Mouse (Mus musculus) T-cell, adult 2 months (primary cell): ENCODE data around the gene Adamtsl5.
A peak's percentile ranks its signal among the peaks of the same experiment; 100 is the strongest.

ENCODE experiments used
- DNase-seq: peaks from one replicate; pipeline ENCODE4 v3.0.0; 2022; ENCODE audit warnings: low spot score

Adamtsl5 gene

DNA sequence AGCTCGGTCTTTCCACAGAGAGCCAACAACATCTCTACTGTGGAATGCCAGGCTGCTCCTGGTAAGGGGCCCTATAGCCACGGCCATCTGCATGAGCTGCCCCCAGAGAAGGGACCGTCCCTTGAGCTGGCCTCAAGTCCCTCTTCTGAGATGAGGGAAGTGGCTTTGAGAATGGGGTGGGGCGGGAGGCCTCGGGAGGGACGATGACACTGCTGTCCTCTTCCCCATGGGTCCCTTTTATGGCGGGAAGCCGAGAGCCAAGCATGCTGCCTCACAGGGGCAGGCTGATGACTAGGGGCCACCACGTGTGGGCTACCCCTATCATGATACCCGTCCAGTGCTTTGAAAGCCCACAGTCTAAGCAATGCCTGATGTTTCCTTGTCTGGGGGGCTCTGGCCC is 31.2 kb downstream of the Adamtsl5 start:
- DNase-seq, result no peak

DNA sequence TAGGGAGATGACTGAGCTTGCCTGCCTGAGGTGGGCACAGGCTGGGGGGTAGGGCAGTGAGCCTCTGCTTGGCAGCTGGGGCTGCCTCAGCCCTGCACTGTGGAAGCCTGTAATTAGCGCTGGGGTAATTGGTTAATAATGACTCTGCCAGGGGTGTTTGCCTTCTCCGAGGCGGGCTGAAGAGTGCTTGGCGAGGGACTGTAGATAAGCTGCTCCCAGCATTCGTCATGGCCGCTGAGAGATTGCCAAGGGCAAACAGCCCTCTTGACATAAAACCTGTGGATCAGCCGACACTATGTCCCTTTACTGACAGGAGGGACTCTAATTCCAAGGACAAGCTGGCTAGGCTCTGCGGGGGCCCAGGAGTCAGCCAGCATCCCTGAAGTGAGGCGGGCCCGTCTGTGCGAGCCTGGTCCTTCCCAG is 31.8 kb downstream of the Adamtsl5 start:
- DNase-seq, result no peak

DNA sequence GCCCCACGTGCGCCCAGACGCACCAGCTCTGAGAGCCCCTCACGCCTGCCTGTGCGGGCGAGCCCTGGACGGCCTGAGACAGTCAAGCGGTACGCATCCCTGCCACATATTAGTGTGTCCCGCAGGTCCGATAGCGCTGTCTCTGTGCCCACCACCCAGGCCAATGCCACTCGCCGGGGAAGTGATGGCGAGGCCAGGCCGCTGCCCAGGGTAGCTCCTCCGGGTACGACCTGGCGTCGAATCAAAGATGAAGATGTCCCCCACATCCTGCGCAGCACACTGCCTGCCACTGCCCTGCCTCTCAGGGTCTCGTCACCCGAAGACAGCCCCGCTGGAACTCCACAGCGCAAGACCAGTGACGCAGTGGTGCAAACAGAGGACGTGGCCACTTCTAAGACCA is 32.9 kb downstream of the Adamtsl5 start:
- DNase-seq, result no peak

DNA sequence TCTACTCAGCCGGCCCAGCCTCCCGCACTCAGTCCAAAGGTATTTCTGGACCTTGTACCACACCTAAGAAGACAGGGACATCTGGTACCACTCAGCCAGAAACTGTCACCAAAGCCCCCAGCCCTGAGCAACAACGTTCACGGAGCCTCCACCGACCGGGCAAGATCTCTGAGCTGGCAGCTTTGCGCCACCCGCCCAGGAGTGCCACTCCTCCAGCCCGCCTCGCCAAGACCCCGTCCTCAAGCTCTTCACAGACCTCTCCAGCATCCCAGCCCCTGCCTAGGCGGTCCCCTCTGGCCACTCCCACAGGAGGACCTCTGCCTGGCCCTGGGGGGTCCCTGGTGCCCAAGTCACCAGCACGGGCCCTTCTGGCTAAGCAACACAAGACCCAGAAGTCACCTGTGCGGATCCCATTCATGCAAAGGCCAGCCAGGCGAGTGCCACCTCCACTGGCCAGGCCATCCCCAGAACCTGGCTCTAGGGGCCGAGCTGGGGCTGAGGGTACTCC is 33.7 kb downstream of the Adamtsl5 start:
- DNase-seq, result no peak

DNA sequence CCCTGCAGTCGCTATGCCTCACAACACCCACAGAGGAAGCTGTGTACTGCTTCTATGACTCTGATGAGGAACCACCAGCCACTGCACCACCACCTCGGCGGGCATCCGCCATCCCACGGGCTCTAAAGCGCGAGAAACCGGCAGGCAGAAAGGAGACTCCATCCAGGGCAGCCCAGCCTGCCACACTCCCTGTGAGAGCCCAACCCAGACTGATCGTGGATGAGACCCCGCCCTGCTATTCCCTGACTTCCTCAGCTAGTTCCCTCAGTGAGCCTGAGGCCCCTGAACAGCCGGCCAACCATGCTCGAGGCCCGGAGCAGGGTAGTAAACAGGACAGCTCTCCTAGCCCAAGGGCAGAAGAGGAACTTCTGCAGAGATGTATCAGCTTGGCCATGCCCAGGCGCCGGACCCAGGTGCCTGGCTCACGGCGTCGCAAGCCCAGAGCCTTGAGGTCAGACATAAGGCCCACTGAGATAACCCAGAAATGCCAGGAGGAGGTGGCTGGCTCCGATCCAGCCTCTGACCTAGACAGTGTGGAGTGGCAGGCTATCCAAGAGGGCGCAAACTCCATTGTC is 34.5 kb downstream of the Adamtsl5 start:
- no peak for DNase-seq

DNA sequence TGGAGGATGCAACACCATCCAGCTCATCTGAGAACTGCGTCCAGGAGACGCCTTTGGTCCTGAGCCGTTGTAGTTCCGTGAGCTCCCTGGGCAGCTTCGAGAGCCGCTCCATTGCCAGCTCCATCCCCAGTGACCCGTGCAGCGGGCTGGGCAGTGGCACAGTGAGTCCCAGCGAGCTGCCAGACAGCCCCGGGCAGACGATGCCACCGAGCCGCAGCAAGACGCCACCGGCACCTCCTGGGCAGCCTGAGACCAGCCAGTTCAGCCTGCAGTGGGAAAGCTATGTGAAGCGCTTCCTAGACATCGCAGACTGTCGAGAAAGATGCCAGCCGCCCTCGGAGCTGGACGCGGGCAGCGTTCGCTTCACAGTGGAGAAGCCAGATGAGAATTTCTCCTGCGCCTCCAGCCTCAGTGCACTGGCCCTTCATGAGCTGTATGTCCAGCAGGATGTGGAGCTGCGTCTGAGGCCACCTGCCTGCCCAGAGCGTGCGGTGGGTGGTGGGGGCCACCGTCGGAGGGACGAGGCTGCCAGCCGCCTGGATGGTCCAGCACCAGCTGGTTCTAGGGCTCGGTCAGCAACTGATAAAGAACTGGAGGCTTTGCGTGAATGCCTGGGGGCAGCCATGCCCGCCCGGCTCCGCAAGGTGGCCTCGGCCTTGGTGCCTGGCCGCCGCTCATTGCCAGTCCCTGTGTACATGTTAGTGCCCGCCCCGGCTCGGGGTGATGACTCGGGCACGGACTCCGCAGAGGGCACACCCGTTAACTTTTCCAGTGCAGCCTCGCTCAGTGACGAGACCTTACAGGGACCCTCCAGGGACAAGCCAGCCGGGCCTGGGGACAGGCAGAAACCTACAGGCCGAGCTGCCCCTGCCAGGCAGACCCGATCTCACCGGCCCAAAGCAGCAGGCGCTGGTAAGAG is 35.4 kb downstream of the Adamtsl5 start:
- no peak for DNase-seq

DNA sequence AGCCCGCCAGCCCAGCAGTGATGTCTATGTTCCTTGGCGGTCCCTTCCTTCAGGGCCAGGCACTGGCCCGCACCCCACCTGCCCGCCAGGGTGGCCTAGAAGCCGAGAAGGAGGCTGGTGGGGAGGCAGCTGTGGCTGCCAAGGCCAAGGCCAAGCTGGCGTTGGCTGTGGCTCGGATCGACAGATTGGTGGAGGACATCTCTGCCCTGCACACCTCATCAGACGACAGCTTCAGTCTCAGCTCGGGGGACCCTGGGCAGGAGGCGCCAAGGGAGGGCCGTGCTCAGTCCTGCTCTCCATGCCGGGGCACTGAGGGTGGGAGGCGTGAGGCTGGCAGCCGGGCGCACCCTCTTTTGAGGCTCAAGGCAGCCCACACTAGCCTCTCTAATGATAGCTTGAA is 36.7 kb downstream of the Adamtsl5 start:
- no peak for DNase-seq

DNA sequence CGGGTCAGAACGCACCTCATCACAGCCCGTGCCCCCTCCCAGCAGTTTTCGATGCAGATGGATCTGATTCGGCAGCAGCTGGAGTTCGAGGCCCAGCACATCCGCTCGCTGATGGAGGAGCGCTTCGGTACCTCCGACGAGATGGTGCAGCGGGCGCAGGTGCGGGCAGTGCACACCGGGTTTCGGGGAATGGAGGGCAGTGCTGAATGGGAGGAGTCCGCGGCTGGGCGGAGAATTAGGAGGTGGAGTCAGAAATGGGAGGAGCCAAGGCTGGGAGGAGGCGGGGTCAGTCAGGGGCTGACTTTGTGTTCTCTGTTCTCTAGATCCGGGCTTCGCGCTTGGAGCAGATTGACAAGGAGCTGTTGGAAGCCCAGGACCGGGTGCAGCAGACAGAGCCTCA is 43.4 kb downstream of the Adamtsl5 start:
- peak; percentile 54 for DNase-seq

DNA sequence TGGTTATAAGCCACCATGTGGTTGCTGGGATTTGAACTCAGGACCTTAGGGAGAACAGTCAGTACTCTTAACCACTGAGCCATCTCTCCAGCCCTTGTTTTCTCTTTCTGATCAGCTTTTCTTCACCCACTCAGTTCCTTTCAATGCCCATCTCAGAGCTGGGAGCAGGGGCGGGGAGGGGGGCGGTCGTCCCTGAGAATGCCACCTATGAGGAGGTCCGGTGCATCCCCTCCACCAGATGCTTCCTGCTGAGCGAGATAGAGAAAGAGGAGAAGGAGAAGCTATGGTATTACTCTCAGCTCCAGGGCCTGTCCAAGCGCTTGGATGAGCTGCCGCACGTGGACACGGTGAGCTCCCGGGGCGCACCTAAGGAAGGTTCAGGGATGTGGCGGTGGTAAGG is 43.8 kb downstream of the Adamtsl5 start:
- DNase-seq, result no peak

DNA sequence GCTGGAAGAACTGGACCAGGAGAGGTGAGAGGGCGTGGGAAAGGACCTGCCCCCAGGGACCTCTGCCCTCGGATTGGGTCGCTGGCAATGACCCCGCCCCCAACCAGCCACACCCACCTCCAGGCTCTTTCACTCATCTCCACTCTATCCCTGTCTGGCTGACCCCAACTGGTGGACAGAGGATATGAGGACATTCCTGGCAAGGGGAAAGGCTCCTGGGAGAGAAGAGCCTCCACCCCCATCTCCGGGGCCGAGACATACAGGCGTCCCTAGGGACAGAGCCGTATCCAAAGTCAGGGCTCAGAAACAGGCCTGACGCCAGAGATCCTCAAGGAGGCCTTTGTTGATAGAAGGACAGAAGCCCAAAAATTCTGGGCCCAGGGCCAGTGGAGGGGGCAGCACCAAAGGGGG is 45.7 kb downstream of the Adamtsl5 start:
- no peak for DNase-seq

DNA sequence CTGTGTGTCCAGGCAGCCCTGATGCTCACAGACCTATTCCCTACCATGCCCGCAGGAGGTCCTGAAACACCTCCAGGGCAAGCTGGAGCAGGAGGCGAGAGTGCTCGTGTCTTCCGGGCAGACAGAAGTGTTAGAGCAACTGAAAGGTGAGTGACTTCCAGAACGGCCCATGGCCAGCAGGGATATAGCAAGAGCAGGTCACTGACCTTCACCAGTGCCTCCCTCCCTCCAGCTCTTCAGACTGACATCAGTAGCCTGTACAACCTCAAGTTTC is 46.2 kb downstream of the Adamtsl5 start:
- no peak for DNase-seq

DNA sequence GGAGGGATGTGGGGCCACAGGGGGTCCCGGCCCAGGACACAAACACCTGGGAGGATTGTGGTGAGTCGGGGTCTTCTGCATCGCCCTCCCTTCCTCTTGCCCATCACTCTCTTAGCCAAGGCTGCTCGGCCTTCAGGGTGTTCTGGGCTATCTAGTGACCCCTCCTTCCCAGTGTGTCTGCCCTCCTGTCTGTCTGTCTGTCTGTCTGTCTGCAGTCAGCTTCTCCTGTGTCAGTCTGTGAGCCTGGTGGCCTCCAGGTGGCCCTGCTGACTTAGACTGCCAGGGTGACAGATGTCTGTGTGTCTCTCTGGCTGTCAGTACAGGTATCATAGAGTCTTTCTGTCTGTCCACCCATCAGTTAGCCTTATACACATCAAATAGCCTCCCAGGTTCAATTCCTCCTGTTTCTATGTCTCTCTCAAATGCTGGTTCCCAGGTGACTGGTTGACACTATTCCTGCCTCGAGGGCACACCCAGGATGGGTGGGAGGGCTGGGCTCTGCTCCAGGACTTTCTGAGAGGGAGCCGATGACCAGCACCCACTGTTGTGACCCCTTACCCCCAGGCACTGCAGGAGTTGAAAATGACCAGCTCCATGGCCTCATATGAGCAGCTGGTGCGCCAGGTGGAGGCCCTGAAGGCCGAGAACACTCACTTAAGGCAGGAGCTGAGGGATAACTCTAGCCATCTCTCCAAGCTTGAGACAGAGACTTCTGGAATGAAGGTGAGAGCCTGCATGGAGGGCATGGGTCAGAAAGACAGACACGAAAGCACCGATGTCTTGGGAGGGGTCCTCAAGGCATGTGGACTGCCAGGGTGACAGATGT is 46.7 kb downstream of the Adamtsl5 start:
- no peak for DNase-seq

DNA sequence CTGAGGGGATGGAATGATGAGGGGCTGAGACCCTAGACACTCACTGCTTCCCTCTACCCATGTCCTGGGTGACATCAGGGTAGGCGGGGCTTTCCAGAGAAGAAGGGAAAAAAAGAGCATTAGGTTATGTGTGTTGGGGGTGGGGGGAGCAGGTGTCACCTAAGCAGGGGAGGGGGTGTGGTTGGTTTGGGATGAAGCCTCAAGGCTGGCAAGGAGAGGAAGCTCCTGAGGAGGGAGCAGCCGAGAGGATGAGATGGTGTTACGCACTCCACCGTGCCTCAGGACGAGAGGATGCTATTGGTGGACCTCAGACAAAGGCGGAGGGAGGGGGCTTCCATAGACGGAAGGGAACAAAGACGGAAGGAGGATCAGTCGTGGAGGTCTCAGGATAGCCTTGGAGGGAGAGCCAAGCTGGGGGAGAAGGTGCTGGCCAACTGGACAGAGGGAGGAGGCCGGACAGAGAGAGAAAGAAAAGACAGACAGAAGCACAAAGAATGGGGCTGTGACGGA is 47.5 kb downstream of the Adamtsl5 start:
- no peak for DNase-seq

DNA sequence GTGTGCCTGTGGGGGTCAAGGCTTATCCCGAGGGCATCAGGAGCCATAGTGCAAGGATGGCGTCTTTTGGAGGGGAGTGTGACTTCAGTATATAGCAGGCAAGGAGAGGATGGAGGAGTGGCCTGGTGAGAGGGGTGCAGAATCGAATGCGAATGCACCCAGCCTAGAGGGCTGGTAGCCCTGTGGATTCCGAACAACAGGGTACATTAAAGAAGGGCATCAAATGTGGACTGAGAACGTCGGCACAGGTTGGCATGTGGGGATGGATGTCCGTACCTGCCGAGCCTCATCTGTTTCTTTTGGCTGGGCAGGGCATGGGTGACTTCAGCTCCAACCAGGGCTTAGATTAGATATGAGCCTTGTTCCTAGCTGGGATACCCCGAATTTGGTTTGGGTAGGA is 48.4 kb downstream of the Adamtsl5 start:
- DNase-seq, result no peak

DNA sequence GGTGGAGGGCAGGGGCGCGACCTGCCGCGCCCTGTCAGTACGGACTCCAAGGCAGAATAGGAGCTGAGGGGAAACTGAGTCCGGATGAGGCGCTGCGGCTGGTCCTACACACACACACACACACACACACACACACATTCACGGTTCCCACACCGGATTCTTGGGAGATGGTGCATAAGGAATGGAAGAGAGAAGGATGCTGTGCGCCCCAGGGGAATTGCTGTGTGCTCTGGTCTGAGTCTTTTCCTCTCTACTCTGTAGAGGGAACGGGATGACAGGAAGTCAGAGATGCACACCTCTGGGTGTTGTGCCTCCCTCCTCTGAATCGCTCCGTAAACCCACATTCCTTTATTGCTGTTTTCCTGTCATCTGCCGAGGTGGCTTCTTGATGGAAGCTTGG is 48.9 kb downstream of the Adamtsl5 start:
- DNase-seq, result no peak

DNA sequence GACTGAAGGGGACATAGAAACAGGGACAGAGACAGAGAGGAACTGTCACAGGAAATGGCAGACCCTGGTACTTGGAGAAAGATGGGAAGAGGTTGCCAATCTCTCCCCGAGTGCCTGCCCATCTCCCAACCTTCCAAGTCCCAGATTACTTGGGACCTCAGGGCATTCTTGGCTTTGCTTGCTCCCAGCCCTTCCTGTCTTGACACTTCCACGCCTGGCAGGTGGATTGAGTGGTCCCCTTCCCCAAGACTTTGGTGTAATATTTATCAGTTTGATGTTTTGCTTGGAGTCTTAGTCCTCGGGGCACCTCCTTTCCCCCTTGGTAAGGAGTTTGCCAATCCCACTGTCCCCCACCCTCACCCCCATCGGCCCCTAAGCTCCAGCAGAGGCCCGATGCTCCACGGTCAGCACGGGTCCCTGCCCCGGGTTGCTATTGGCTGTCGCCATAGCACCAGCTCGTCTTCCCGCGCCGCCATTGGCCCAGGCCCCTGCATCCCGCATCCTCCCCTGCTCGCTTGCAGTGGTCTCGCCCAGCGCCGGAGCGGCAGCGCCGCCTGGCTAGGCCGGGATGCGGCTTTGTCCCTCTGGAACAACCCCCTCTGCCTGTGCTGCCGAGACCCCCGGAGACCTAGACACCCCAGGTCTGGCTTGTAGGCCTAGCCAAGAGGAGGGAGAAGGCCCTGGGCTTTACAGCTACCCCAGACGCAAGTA is 49.5 kb downstream of the Adamtsl5 start:
- no peak for DNase-seq

DNA sequence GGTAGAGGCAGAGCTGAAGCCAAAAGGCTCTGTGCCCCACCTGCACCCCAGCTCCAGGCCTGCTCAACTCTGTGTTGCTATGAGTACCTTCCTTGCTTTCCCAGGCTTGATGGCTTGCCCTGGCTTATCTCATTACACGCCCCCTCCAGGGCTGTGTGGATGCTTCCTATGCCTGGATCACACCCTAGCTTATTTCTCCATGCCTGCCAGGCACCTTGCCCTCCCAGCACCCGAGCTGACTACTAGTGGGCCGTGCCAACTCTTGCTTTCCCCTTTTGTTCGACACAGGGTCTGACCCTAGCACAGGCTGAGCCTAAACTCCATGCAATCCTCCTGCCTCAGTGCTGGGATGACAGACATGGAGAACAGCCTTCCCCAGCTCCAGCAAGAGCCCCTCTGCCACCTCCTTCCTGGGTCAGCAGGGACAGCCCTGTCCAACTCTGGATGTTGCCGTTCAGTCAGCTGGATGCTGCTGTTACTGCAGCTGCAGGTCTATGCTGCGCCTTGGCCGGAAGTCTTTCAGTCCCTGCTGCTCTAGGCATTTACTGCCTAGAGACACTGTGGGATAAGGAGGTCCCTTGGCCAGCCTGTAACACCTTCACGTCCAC is 50.6 kb downstream of the Adamtsl5 start:
- DNase-seq, result no peak

DNA sequence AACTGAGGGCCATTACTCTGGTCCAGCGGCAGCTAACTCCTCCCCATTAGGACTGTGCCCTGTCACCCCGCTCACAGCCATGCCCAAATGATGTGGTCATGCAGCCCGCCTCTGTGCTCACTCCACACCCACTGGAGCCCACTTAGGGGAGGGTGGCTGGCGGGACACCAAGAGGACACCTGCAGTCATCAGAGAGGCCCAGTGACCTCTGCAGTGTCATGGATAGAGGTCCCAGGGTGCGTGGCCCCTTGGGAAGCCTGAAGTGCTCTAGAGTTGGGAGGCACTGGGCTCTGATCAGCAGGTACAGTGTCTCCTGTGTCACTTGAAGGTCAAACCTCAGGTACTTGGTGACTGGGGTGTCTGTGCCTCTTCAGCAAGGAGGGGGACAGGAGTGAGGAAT is 51.4 kb downstream of the Adamtsl5 start:
- DNase-seq, result no peak

DNA sequence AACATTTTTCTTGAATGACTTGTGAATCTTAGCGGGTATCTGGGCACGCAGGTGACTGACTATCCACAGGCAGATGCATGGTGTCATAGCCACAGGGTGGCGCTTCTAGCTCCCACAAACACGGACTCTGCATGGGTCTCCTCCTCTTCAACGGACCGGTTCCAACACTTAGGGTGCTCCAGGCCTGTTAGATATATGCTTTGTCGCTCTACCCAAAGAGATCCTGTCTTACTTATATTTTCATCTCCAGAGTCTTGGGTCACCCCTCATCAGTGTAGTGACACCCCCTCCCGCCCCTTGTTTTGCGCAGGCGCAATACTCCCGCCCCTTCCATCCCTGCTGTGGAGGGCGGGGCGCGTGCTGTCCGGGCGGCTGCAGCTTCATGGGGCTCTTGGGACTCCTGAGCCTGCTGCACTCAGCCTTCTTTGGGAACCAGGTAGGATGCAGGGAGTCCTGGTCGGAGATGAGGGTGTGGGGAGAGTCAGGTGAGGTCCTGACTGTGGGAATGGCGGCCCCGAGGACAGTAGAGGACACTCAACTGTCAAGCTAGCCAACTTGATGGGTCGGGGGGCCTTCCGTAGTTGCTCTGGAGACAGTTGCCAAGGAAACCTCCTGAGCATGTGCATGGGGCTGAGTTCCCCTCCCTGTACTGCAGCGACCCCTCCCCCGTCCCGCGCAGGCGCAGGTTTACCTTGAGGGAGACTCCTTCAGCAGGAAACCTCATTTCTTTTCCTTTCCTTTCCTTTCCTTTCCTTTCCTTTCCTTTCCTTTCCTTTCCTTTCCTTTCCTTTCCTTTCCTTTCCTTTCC is 52.4 kb downstream of the Adamtsl5 start, which contains the start of gene Apc2:
TSS of gene Apc2 (plus strand) at position 360 of the 808 bp plus-strand sequence.
- peak; percentile 78 for DNase-seq

DNA sequence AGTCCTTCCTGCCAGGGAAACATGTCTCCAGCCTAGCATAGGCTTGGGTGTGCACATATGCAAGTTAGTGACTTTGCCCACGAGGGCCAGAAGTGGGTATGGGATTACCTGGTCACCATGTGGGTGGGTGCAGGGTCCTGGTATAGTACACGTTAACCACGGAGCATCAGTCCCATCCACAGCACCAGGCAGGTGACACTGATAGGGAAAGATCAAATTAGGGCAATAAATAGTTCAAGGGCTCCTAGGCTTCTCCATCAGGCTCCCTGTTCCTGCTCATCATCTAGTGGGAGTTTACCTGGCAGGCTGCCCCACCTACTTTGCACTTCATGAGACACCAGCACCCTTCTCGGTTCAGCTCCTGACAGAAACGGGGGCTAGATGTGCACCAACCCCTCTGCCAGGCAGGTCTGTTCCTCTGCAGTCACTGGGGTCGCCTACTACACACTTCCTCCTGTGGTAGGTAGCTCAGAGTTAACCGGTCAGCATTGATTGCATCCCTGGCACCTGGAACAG is 53.4 kb downstream of the Adamtsl5 start:
- DNase-seq, result no peak
